In genomic region chr6:15644311-15644710, GRCm38 (mm10) we compare ENCODE assay signal across 32 mouse cellular contexts.
"Had no signal": no experiment of that assay in that cellular context is flagged by ENCODE, and none has a peak within 500 bp of the region (broad histone marks: within the 10 kb centered on the region; RNA-seq: fewer than 3 reads in every experiment).

No protein-coding gene starts in this region.

- DNase-seq: left cerebral cortex, postnatal 4 days; liver; liver, embryonic 13.5 days; liver, postnatal 0 days; lung, adult 18-20 months; lung, adult 2 months; lung, embryonic 14.5 days; lung, postnatal 10 days; lung, postnatal 14 days; lung, postnatal 36 days; lung, postnatal 4 days; midbrain, embryonic 14.5 days had no signal

- H3K9me3 ChIP-seq: limb, embryonic 10.5 days; limb, embryonic 12.5 days; limb, embryonic 13.5 days; limb, embryonic 15.5 days; liver, embryonic 12.5 days; liver, embryonic 13.5 days; liver, embryonic 15.5 days; lung, embryonic 15.5 days; megakaryocyte, embryonic 14.5 days; midbrain, embryonic 10.5 days; midbrain, embryonic 12.5 days; midbrain, embryonic 13.5 days; midbrain, embryonic 15.5 days; neural tube, embryonic 12.5 days had no signal

- H3K4me2 ChIP-seq: limb, embryonic 12.5 days; limb, embryonic 13.5 days; limb, embryonic 15.5 days; liver, embryonic 11.5 days; liver, embryonic 12.5 days; liver, embryonic 13.5 days; liver, embryonic 15.5 days; lung, embryonic 14.5 days; lung, embryonic 15.5 days; midbrain, embryonic 11.5 days; midbrain, embryonic 12.5 days; midbrain, embryonic 13.5 days; midbrain, embryonic 15.5 days; neural tube, embryonic 12.5 days had no signal

- H3K4me1 ChIP-seq: liver, embryonic 12.5 days; liver, embryonic 13.5 days; liver, embryonic 15.5 days; lung, embryonic 15.5 days; megakaryocyte, embryonic 14.5 days had no signal

- ATAC-seq: liver, embryonic 12.5 days; liver, postnatal 0 days; lung, postnatal 0 days; midbrain, embryonic 13.5 days; midbrain, embryonic 15.5 days; midbrain, embryonic 16.5 days had no signal

- H3K9ac ChIP-seq: limb, embryonic 12.5 days; limb, embryonic 13.5 days; limb, embryonic 15.5 days; liver, embryonic 12.5 days; liver, embryonic 13.5 days; liver, embryonic 14.5 days; liver, embryonic 15.5 days; liver, postnatal 0 days; lung, embryonic 14.5 days; lung, embryonic 15.5 days; midbrain, embryonic 12.5 days; midbrain, embryonic 13.5 days; midbrain, embryonic 15.5 days; neural tube, embryonic 12.5 days had no signal

- H3K27ac ChIP-seq: limb, embryonic 10.5 days; limb, embryonic 12.5 days; limb, embryonic 13.5 days; limb, embryonic 15.5 days; liver, embryonic 12.5 days; liver, embryonic 13.5 days; liver, embryonic 14.5 days; liver, embryonic 15.5 days; lung, embryonic 15.5 days; macrophage; midbrain, embryonic 10.5 days; midbrain, embryonic 12.5 days; midbrain, embryonic 13.5 days; midbrain, embryonic 15.5 days; neural tube, embryonic 12.5 days had no signal

- H3K27me3 ChIP-seq: limb, embryonic 12.5 days; limb, embryonic 13.5 days; limb, embryonic 15.5 days; liver, embryonic 12.5 days; liver, embryonic 13.5 days; liver, embryonic 15.5 days; lung, embryonic 15.5 days; megakaryocyte, embryonic 14.5 days; midbrain, embryonic 12.5 days; midbrain, embryonic 13.5 days; midbrain, embryonic 15.5 days; neural tube, embryonic 12.5 days had no signal

- H3K4me3 ChIP-seq: limb, embryonic 10.5 days; limb, embryonic 12.5 days; limb, embryonic 13.5 days; limb, embryonic 15.5 days; liver, embryonic 12.5 days; liver, embryonic 13.5 days; liver, embryonic 15.5 days; lung, embryonic 15.5 days; megakaryocyte, embryonic 14.5 days; midbrain, embryonic 10.5 days; midbrain, embryonic 12.5 days; midbrain, embryonic 13.5 days; midbrain, embryonic 15.5 days; myocyte; neural tube, embryonic 12.5 days had no signal

- H3K36me3 ChIP-seq: limb, embryonic 10.5 days; limb, embryonic 12.5 days; limb, embryonic 13.5 days; limb, embryonic 15.5 days; liver, embryonic 12.5 days; liver, embryonic 13.5 days; liver, embryonic 15.5 days; lung, embryonic 15.5 days; midbrain, embryonic 10.5 days; midbrain, embryonic 12.5 days; midbrain, embryonic 13.5 days; midbrain, embryonic 15.5 days; neural tube, embryonic 12.5 days had no signal
